Mouse (Mus musculus) adrenal gland, postnatal 0 days (tissue): ENCODE data around the gene Hpn. TPM values are rescaled to one million over a fixed set of nuclear protein-coding genes. Genes with fewer than 3 reads are reported as not detected.

Source experiments
- polyA plus RNA-seq: library from polyadenylated mRNA; unstranded; fragments of >200 nt; fragmentation: Nextera tagmentation; extraction: Ambion mirVana; gene quantifications from 2 replicates; pipeline ENCODE4 v1.2.1, GENCODE M21; 2015

Gene Hpn
- 6.0 and 8.0 TPM in 2 replicates for polyA plus RNA-seq

DNA sequence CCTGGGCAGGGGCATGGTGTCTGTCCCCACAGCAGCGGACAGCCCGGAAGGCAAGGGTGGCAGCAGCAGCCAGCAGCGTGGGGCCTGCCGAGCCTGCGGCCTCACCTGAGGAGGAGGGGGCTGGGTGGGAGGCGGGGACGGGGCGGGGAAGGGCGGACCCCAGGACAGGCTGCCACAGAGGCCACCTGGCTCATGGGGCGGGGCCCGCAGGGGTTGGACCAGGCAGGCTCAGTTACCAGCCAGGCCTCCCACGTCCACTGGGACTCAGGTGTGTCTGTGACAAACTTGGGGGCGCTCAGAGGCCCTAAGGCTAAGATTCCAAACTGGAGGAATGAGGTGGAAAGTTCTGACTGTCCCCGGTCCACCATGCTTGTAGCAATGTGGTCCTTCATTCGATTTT lies at the start of gene Hpn:
Hpn (minus strand) TSS at position 109 of the 400 bp plus-strand sequence.

DNA sequence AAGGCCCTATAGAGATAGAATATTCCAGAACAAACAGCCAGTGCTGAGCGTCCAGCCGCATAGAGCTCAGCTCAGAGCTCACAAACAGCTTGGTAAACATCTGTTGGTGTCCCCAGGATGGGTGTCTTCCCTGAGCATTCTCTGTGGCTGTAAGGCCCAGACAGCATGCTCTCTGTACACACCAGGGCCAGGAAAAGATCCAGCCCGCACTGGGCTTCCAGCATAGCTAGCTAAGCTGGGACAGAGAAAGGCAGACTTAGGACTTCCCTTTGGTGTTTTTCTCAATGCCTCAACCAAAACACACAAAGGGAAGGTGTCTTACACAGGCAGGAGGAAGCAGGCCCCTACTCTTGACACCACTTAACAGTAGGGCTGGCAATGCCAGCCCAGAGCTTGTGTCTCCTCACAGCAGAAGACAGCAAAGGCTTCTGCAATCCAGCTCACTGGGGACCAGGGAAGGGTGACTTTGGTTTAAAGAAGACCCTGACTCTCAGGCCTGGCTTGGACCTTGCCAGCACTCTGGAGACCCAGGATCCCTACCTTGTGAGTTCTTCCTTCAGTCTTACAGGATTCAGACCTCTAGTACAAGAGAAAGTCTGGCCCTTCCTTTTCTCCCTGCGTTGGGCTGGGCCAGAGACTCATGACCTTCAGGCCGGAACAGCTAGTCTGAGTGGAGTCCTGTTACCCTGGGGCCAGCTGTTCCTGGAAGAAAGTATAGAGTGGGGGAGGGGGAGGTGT lies 40.4 kb upstream of the Hpn start, which contains the start of gene Gramd1a:
Gramd1a (minus strand) TSS at position 601 of the 738 bp plus-strand sequence.

DNA sequence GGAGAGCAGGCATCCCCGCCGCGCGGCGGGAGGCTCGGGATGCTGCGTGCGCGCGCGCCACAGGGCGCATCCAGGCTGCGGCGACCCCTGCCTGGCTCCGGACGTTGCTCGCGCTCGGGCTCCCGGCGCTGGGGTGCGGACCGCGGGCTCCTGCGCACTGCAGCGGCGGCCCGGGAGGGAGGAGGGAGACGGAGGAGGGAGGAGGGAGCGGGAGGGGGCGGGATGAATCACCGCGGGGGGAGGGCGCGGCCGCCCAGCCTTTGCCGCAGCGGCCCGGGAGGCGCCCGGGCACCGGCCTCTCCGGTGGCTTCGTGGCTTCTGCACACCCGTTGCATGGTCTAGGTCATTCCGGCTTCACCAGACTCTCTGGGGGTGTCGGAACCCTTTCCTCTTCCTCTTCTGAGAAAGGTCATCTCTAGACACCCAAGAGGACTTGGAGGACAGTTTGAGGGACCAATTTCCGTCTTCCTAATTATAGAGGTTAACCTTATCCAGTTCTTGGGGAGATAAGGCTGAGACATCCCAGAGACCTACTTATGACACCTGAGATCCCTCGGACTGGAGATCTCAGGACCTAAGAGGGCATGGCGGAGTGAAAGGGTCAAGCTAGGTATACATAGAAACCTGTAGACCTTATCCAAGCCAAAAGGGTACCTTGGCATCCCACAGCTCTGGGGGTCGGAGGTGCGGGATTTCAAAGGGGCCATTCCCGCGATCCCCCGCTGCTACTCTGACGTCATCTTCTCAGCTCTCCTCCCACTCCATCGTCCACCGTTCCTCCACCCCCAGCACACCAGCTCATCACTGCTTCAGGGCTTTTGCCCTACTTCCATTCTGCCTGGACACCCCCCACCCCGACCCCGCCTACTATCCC lies 12.0 kb upstream of the Hpn start, which contains the start of gene Scn1b:
Scn1b (minus strand) TSS at position 153 of the 874 bp plus-strand sequence.

DNA sequence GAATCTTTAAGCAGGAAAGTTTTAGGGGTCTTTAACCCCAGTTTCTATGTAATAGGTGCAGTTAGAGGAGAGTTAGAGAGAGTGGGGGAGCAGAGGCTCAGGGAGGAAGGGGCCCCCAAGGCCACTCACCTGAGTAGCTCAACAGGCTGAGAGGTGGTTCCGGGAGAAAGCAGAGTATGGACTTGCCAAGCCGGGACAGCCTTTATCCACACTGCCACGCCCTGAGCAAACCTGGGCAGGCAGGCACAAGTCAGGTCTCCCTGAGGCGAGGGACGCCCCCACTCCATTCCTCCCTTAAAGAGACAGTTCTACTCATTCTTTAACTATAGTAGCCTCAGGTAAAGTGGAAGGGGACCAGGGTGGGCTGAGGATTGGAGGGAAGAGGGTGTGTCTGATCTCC lies 38.6 kb downstream of the Hpn start, which contains the start of gene Fxyd3:
Fxyd3 (minus strand) TSS at position 213 of the 400 bp plus-strand sequence.

DNA sequence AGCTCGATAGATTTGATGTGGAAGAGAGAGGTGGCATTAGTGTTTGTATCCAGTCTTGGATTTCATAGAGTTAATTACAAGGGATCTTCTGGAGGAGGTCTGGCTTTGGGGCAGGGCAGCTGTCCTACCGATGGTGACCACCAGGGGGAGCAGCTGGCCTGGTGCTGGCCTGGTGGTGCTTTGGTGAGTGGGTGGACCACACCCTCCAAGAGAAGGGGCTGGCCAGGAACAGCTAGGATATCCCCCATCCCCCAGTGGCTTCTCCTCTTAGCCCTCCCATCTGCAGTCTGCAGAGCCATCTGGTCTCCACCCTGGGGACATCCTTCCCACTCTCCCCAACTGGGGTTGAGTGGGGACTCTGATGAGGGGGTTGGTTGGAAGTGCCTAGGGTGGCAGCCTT lies 56.0 kb downstream of the Hpn start, which contains the start of gene Lgi4:
Lgi4 (plus strand) TSS at position 235 of the 400 bp plus-strand sequence.

DNA sequence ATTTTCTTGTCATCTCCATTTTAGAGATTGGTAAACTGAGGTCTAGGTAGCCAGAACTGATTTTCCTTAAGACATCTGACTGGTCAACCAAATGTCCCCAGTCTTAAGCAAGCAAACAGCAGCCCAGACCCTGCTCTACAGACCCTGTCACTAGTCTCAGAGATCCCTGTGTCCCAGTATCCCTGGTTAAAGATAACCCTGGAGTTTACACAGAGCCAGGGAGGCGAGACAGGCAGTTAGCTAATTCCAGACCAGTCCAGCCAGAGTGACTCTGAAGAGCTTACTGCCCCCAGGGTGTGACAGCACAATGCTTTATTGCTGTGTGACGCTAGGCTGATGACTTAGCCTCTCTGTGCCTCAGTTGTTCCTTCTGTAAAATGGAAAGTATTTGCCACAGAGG lies 58.0 kb downstream of the Hpn start, which contains the start of gene Fxyd1:
Fxyd1 (minus strand) TSS at position 129 of the 400 bp plus-strand sequence.

DNA sequence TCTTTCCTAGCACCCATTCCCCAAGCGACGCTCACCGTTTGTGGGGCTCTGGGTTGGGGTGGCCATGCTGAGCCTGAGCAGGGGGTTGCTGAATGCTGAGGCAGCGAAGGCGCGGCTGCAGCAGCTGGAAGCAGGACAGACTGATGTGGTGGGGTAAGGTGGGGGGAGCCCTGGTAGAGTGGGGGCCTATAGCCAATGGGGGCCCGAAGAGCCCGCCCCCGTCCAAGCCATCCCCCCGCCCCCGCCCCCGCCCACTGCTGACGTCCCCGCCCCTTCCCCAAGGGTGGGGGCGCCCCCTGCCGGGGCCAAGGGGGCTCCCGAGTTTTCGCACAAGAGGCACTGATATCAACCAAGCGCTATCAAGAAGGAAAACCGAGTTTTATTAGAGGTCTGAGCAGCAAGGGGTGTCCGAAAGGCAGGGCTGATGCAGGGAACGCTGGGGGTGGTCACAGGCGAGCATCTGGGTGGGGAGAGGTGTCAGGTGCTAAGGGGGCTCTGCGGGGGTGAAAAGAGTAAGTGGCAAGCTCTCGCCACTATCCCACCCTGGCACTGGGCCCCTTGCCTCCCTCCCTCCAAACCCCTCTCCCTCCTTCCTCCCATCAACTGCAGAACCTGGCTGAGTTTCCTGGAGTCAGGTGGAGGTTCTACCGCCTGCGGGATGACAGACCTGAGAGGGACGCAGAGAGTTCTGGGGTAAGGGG lies 63.6 kb downstream of the Hpn start, which contains the start of gene Fxyd7:
Fxyd7 (minus strand) TSS at position 147 of the 701 bp plus-strand sequence.

Other genes with a start within 250 kb of the Hpn start
- gene Cd22, start 234.9 kb downstream of the Hpn start, polyA plus RNA-seq: 0.36 and 0.40 TPM in 2 replicates
- gene Mag, start 200.4 kb downstream of the Hpn start, polyA plus RNA-seq: 0.27 and 0.55 TPM in 2 replicates
- gene Hamp2, start 190.6 kb downstream of the Hpn start, polyA plus RNA-seq: 0.50 TPM in 1 of 2 replicates, not detected in the other
- gene Hamp, start 171.3 kb downstream of the Hpn start, polyA plus RNA-seq: 2.9 and 4.7 TPM in 2 replicates
- gene Usf2, start 158.5 kb downstream of the Hpn start, polyA plus RNA-seq: 17.0 and 22.5 TPM in 2 replicates
- 6.0 and 8.3 TPM in 2 replicates for gene Lsr, start 141.8 kb downstream of the Hpn start, polyA plus RNA-seq
- 0.61 and 0.90 TPM in 2 replicates for gene Fam187b, start 141.5 kb downstream of the Hpn start, polyA plus RNA-seq
- 52.9 and 58.4 TPM in 2 replicates for gene Fxyd5, start 72.8 kb downstream of the Hpn start, polyA plus RNA-seq
- gene Fxyd7, start 63.8 kb downstream of the Hpn start, polyA plus RNA-seq: 13.9 and 77.9 TPM in 2 replicates
- 225 and 390 TPM in 2 replicates for gene Fxyd1, start 58.1 kb downstream of the Hpn start, polyA plus RNA-seq
- gene Lgi4, start 55.9 kb downstream of the Hpn start, polyA plus RNA-seq: 1.5 and 2.2 TPM in 2 replicates
- 3.7 and 9.1 TPM in 2 replicates for gene Fxyd3, start 38.6 kb downstream of the Hpn start, polyA plus RNA-seq
- 4.7 and 6.2 TPM in 2 replicates for gene Scn1b, start 11.7 kb upstream of the Hpn start, polyA plus RNA-seq
- 37.2 and 38.5 TPM in 2 replicates for gene Gramd1a, start 40.6 kb upstream of the Hpn start, polyA plus RNA-seq
- not detected in 2 replicates for gene Scgb2b2, start 175.2 kb upstream of the Hpn start, polyA plus RNA-seq
- gene Scgb1b2, start 176.5 kb upstream of the Hpn start, polyA plus RNA-seq: not detected in 2 replicates
- not detected in 2 replicates for gene Scgb2b3, start 246.8 kb upstream of the Hpn start, polyA plus RNA-seq